Mouse (Mus musculus): Measurements from ENCODE around the gene Ift52.

- TF ChIP-seq CTCF (IDR thresholded peaks at IDR 0.05; ENCODE audit: low read depth, low read length) (no peak), POLR2A (IDR thresholded peaks at IDR 0.05; ENCODE audit: insufficient read depth, low read length) (no peak), EP300 (IDR thresholded peaks at IDR 0.05; ENCODE audit: insufficient read depth, low read depth, low read length) (no peak)
Observed at GRCm38 (mm10) chr2:162993881-162994616, 23.1 kb upstream of the Ift52 start.

Data from ES-Bruce4 (cell line).